Mouse (Mus musculus) midbrain, embryonic 15.5 days (tissue): ENCODE measurements around the gene Mboat2. TPM values are rescaled to one million over a fixed set of nuclear protein-coding genes. Genes with fewer than 3 reads are reported as not detected.
A peak's percentile ranks its signal among the peaks of the same experiment; 100 is the strongest.

Experiments
- ATAC-seq: fragments of 200-750 bp; cut with Nextera tagmentation; replicated peaks from 2 replicates; pipeline ENCODE4 v1.8.0; 2017; ENCODE audit warnings: moderate TSS enrichment
- H3K27ac ChIP-seq: fragments of 300-500 bp; sonication (generic); 2 replicates; pipeline ENCODE4 v1.5.1; 2015; ENCODE audit warnings: mild to moderate bottlenecking, inconsistent platforms
- H3K27me3 ChIP-seq: fragments of 300-500 bp; sonication (generic); replicated peaks from 2 replicates; pipeline ENCODE4 v1.6.1; 2015; ENCODE audit warnings: inconsistent platforms
- H3K36me3 ChIP-seq: fragments of 300-500 bp; sonication (generic); replicated peaks from 2 replicates; pipeline ENCODE4 v1.6.1; 2015; ENCODE audit warnings: inconsistent platforms
- H3K4me1 ChIP-seq: fragments of 300-500 bp; sonication (generic); 2 replicates; pipeline ENCODE4 v1.6.1; 2015; ENCODE audit warnings: inconsistent platforms
- H3K4me2 ChIP-seq: fragments of 300-500 bp; sonication (generic); 2 replicates; pipeline ENCODE4 v1.6.1; 2015; ENCODE audit warnings: inconsistent platforms, mild to moderate bottlenecking, moderate library complexity
- H3K4me3 ChIP-seq: fragments of 300-500 bp; sonication (generic); 2 replicates; pipeline ENCODE4 v1.5.1; 2015; ENCODE audit warnings: mild to moderate bottlenecking, inconsistent platforms
- H3K9ac ChIP-seq: fragments of 300-500 bp; sonication (generic); 2 replicates; pipeline ENCODE4 v1.6.1; 2015; ENCODE audit warnings: mild to moderate bottlenecking, inconsistent platforms
- H3K9me3 ChIP-seq: fragments of 300-500 bp; sonication (generic); 2 replicates; pipeline ENCODE4 v1.6.1; 2016; ENCODE audit warnings: inconsistent platforms
- WGBS: fragments of 180-500 bp; shearing (Covaris S2); methylation state at CpG from one replicate; pipeline ENCODE4 v1.1.7; 2015; ENCODE audit warnings: mixed read lengths; 5-methylcytosine and 5-hydroxymethylcytosine counted together
- polyA plus RNA-seq: library from polyadenylated mRNA; unstranded; fragments of >200 nt; fragmentation: Nextera tagmentation; extraction: Ambion mirVana; gene quantifications from 2 replicates; pipeline ENCODE4 v1.2.1, GENCODE M21; 2015

Gene Mboat2
- polyA plus RNA-seq, 1 experiment from 2014 or later, result 71.5 TPM

- Histone ChIP-seq H3K9me3 (no peaks in the 10 kb centered on the region), H3K27me3 (no peaks in the 10 kb centered on the region), H3K4me2 (no peak overlapping the region), H3K36me3 (peaks cover 3% of the 10 kb centered on the region; the same call in 1 of the 2 replicates), H3K9ac (no peak overlapping the region), H3K4me3 (no peak overlapping the region), H3K27ac (no peak overlapping the region), H3K4me1 (peaks cover 10% of the 10 kb centered on the region)
- ATAC-seq, result no peak
- 76% methylated on average over 7 of the region's 7 CpGs for WGBS
These were observed 58.8 kb downstream of the Mboat2 start for GRCm38 (mm10) chr12:24889371-24890051.

GRCm38 (mm10) chr12:24890158-24890557 is 59.5 kb downstream of the Mboat2 start:
- H3K36me3 ChIP-seq, result no peaks in the 10 kb centered on the region; the same call in 1 of the 2 replicates
- no peaks in the 10 kb centered on the region for H3K9me3 ChIP-seq
- 79% methylated on average over 2 of the region's 2 CpGs for WGBS
- ATAC-seq, result no peak
- H3K4me2 ChIP-seq, result no peak overlapping the region
- H3K27me3 ChIP-seq, result no peaks in the 10 kb centered on the region
- H3K4me3 ChIP-seq, result no peak overlapping the region
- no peak overlapping the region for H3K9ac ChIP-seq
- H3K27ac ChIP-seq, result no peak overlapping the region
- H3K4me1 ChIP-seq, result peaks cover 10% of the 10 kb centered on the region

DNA sequence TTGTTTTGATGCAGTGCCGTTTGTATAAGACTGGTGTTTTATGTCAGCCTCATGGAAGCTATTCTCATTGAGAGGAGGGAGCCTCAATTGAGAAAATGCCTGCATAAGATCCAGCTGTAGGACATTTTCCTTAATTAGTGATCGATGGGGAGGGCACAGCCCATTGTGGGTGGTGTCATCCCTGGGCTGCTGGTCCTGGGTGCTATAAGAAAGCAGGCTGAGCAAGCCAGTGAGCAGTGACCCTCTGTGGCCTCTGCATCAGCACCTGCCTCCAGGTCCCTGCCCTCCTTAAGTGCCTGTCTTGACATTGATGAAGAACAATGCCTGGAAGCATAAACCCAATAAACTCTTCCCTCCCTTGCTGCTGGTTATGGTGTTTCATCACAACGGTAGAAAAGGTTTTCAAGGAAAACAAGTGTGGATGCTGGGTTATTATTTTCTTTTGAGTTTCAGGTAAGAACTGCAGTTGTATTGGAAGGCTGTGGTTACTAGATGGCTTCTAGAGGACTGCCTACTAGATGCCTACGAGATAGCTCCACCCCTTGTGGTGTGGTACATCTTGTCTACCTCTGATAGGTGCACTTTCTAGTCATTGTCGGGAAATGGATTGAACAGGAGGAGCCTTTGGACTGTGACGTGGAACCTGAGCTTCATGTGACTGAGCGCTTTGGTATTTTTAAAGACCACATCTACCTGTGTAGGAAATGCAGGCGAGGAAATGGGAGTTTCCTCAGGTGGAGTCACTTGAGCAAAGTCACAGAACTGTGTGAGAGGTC is 60.2 kb downstream of the Mboat2 start:
- WGBS, result 93% methylated on average over 8 of the region's 8 CpGs
- H3K4me3 ChIP-seq, result no peak overlapping the region
- no peak for ATAC-seq

DNA sequence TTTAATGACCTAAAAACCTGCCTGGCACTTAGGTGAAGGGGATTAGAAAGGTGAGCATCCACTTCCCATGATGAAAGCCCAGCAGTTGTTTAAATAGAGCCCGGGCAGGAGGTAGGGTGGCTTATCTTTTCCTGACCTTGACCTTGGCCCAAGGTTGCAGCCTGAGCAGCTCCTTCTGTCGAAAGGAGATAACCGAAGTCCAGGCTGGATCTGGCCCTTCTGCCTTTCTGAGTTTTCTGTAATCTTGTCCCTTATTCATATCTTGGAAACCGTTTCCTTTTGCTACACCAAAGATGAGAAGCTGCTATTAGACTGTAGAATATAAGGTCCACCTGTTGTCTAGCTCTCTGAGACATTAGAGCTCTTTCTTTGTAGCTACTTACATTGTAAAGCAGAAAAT is 61.9 kb downstream of the Mboat2 start:
- H3K36me3 ChIP-seq, result no peaks in the 10 kb centered on the region
- no peak overlapping the region for H3K9ac ChIP-seq
- WGBS, result 84% methylated on average over 4 of the region's 4 CpGs
- no peak for ATAC-seq
- no peak overlapping the region for H3K4me2 ChIP-seq
- no peaks in the 10 kb centered on the region for H3K27me3 ChIP-seq
- no peaks in the 10 kb centered on the region for H3K9me3 ChIP-seq
- no peak overlapping the region for H3K4me3 ChIP-seq
- peaks cover 10% of the 10 kb centered on the region for H3K4me1 ChIP-seq
- no peak overlapping the region for H3K27ac ChIP-seq

More for the DNA sequence above, 60.2 kb downstream of the Mboat2 start:
- Histone ChIP-seq H3K9me3 (no peaks in the 10 kb centered on the region), H3K4me1 (peaks cover 10% of the 10 kb centered on the region), H3K27ac (no peak overlapping the region), H3K4me2 (no peak overlapping the region), H3K9ac (no peak overlapping the region), H3K27me3 (no peaks in the 10 kb centered on the region), H3K36me3 (no peaks in the 10 kb centered on the region; the same call in 1 of the 2 replicates)

GRCm38 (mm10) chr12:24893777-24894468 is 63.2 kb downstream of the Mboat2 start:
- Histone ChIP-seq H3K27ac (peak overlapping the region; percentile 51; the same call in 1 of the 2 replicates), H3K27me3 (no peaks in the 10 kb centered on the region), H3K36me3 (no peaks in the 10 kb centered on the region), H3K4me2 (no peak overlapping the region; the same call in 1 of the 2 replicates), H3K4me1 (peaks cover 10% of the 10 kb centered on the region), H3K9me3 (no peaks in the 10 kb centered on the region), H3K9ac (no peak overlapping the region), H3K4me3 (no peak overlapping the region)
- 29% methylated on average over 10 of the region's 10 CpGs for WGBS
- peak; percentile 75 for ATAC-seq

- Histone ChIP-seq H3K4me1 (peaks cover 10% of the 10 kb centered on the region), H3K9me3 (no peaks in the 10 kb centered on the region), H3K9ac (no peak overlapping the region), H3K36me3 (0 out of 2 replicates have a peak, but pooled peaks cover 4% of the 10 kb centered on the region), H3K27ac (no peak overlapping the region), H3K4me2 (no peak overlapping the region), H3K4me3 (no peak overlapping the region), H3K27me3 (no peaks in the 10 kb centered on the region)
- WGBS, result 83% methylated on average over 5 of the region's 5 CpGs
- ATAC-seq, result no peak
These were observed 64.7 kb downstream of the Mboat2 start for GRCm38 (mm10) chr12:24895352-24895751.

- no peak for ATAC-seq
- Histone ChIP-seq H3K27ac (no peak overlapping the region), H3K4me1 (peaks cover 10% of the 10 kb centered on the region), H3K9ac (no peak overlapping the region), H3K36me3 (peaks cover 4% of the 10 kb centered on the region; the same call in 1 of the 2 replicates), H3K9me3 (no peaks in the 10 kb centered on the region), H3K4me3 (no peak overlapping the region), H3K4me2 (no peak overlapping the region), H3K27me3 (no peaks in the 10 kb centered on the region)
- 63% methylated on average over 4 of the region's 4 CpGs for WGBS
These were observed 66.7 kb downstream of the Mboat2 start for GRCm38 (mm10) chr12:24897354-24897753.

GRCm38 (mm10) chr12:24898226-24898625 is 67.5 kb downstream of the Mboat2 start:
- WGBS, result 60% methylated on average over 9 of the region's 9 CpGs
- no peaks in the 10 kb centered on the region for H3K27me3 ChIP-seq
- no peak overlapping the region for H3K4me2 ChIP-seq
- no peak for ATAC-seq
- no peak overlapping the region for H3K9ac ChIP-seq
- H3K4me1 ChIP-seq, result peaks cover 10% of the 10 kb centered on the region
- H3K9me3 ChIP-seq, result no peaks in the 10 kb centered on the region
- peaks cover 4% of the 10 kb centered on the region; the same call in 1 of the 2 replicates for H3K36me3 ChIP-seq
- H3K27ac ChIP-seq, result no peak overlapping the region
- H3K4me3 ChIP-seq, result no peak overlapping the region

- H3K36me3 ChIP-seq, result peaks cover 4% of the 10 kb centered on the region; the same call in 1 of the 2 replicates
- H3K4me1 ChIP-seq, result no peaks in the 10 kb centered on the region
- 91% methylated on average over 10 of the region's 10 CpGs for WGBS
- H3K9me3 ChIP-seq, result no peaks in the 10 kb centered on the region
- H3K9ac ChIP-seq, result no peak overlapping the region
- no peaks in the 10 kb centered on the region for H3K27me3 ChIP-seq
- H3K4me3 ChIP-seq, result no peak overlapping the region
- H3K4me2 ChIP-seq, result no peak overlapping the region
- no peak overlapping the region for H3K27ac ChIP-seq
- no peak for ATAC-seq
These were observed 69.0 kb downstream of the Mboat2 start for GRCm38 (mm10) chr12:24899636-24900035.

GRCm38 (mm10) chr12:24902736-24903135 is 72.1 kb downstream of the Mboat2 start:
- Histone ChIP-seq H3K4me2 (no peak overlapping the region), H3K27ac (no peak overlapping the region), H3K4me3 (no peak overlapping the region), H3K36me3 (peaks cover 9% of the 10 kb centered on the region; the same call in 1 of the 2 replicates), H3K27me3 (no peaks in the 10 kb centered on the region), H3K4me1 (no peaks in the 10 kb centered on the region), H3K9me3 (no peaks in the 10 kb centered on the region), H3K9ac (no peak overlapping the region)
- 92% methylated on average over 5 of the region's 5 CpGs for WGBS
- ATAC-seq, result no peak

GRCm38 (mm10) chr12:24907894-24908293 is 77.2 kb downstream of the Mboat2 start:
- Histone ChIP-seq H3K9me3 (no peaks in the 10 kb centered on the region), H3K36me3 (0 out of 2 replicates have a peak, but pooled peaks cover 11% of the 10 kb centered on the region), H3K4me2 (no peak overlapping the region), H3K4me3 (no peak overlapping the region), H3K4me1 (no peaks in the 10 kb centered on the region), H3K27me3 (no peaks in the 10 kb centered on the region), H3K27ac (no peak overlapping the region), H3K9ac (no peak overlapping the region)
- 90% methylated on average over 2 of the region's 2 CpGs for WGBS
- ATAC-seq, result no peak

- WGBS, result 89% methylated on average over 7 of the region's 7 CpGs
These were observed 79.0 kb downstream of the Mboat2 start for GRCm38 (mm10) chr12:24909679-24910078.

More at GRCm38 (mm10) chr12:24909679-24910078, 79.0 kb downstream of the Mboat2 start:
- H3K27ac ChIP-seq, result no peak overlapping the region
- no peak overlapping the region for H3K4me3 ChIP-seq
- H3K9me3 ChIP-seq, result no peaks in the 10 kb centered on the region
- no peak overlapping the region for H3K9ac ChIP-seq
- ATAC-seq, result no peak
- no peaks in the 10 kb centered on the region for H3K4me1 ChIP-seq
- no peak overlapping the region for H3K4me2 ChIP-seq
- H3K36me3 ChIP-seq, result 0 out of 2 replicates have a peak, but pooled peaks cover 11% of the 10 kb centered on the region
- no peaks in the 10 kb centered on the region for H3K27me3 ChIP-seq
